In the genomic region with DNA sequence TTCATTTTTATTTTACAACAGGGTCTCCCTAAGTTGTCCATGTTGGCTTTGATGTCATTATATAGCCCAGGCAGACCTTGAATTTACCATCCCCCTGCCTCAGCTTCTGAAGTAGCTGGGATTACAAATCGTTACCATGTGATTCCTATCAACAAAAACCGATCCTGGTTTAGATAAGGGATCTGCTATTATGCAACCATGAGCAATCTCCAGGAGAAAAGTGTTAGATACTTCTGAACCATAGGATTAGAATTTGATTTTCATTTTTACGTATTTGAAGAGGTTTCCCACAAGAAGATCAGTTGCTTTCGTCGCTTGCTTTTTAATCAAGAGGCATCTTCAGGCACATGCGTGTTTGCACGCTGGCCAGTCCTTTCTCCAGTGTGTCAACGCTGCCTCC, we compare ENCODE assay signal across 35 mouse cellular contexts. TPM values are rescaled to one million over a fixed set of nuclear protein-coding genes. Genes with fewer than 3 reads are reported as not detected.
"Had no signal": no experiment of that assay in that cellular context is flagged by ENCODE, and none has a peak within 500 bp of the region (broad histone marks: within the 10 kb centered on the region; RNA-seq: fewer than 3 reads in every experiment).

No protein-coding gene starts in this region.

- H3K4me3 ChIP-seq: embryonic facial prominence, embryonic 10.5 days; embryonic facial prominence, embryonic 12.5 days; embryonic facial prominence, embryonic 13.5 days; embryonic facial prominence, embryonic 15.5 days; erythroblast, embryonic 14.5 days; forebrain, embryonic 10.5 days; forebrain, embryonic 12.5 days; forebrain, embryonic 13.5 days; forebrain, embryonic 15.5 days; gastrocnemius, adult 2 months; heart, adult 2 months had no signal

- DNase-seq: cerebellum, adult 9-10 months; cerebellum, adult 9-11 months; cerebellum, postnatal 10 days; cerebellum, postnatal 14 days; cerebellum, postnatal 25 days; cerebellum, postnatal 36 days; embryo, embryonic 11 days; forebrain, postnatal 0 days; gastrocnemius, adult 2 months; gastrocnemius, postnatal 10 days; gastrocnemius, postnatal 14 days; gastrocnemius, postnatal 25 days; gastrocnemius, postnatal 36 days; heart, adult 18-20 months; heart, adult 2 months had no signal

- H3K4me2 ChIP-seq: embryonic facial prominence, embryonic 12.5 days; embryonic facial prominence, embryonic 13.5 days; embryonic facial prominence, embryonic 15.5 days; forebrain, embryonic 12.5 days; forebrain, embryonic 13.5 days; forebrain, embryonic 15.5 days had no signal

- H3K27me3 ChIP-seq: embryonic facial prominence, embryonic 12.5 days; embryonic facial prominence, embryonic 13.5 days; embryonic facial prominence, embryonic 15.5 days; forebrain, embryonic 12.5 days; forebrain, embryonic 13.5 days; forebrain, embryonic 15.5 days had no signal

- H3K36me3 ChIP-seq: embryonic facial prominence, embryonic 10.5 days; embryonic facial prominence, embryonic 12.5 days; embryonic facial prominence, embryonic 13.5 days; embryonic facial prominence, embryonic 15.5 days; forebrain, embryonic 10.5 days; forebrain, embryonic 12.5 days; forebrain, embryonic 15.5 days had no signal

- H3K4me1 ChIP-seq: embryonic facial prominence, embryonic 10.5 days; embryonic facial prominence, embryonic 12.5 days; embryonic facial prominence, embryonic 13.5 days; embryonic facial prominence, embryonic 15.5 days had no signal

- H3K27ac ChIP-seq: embryonic facial prominence, embryonic 10.5 days; embryonic facial prominence, embryonic 12.5 days; embryonic facial prominence, embryonic 13.5 days; embryonic facial prominence, embryonic 15.5 days; forebrain, embryonic 10.5 days; forebrain, embryonic 12.5 days; forebrain, embryonic 13.5 days; forebrain, embryonic 15.5 days; gastrocnemius, adult 2 months; heart, adult 2 months had no signal

- H3K9me3 ChIP-seq: embryonic facial prominence, embryonic 12.5 days; embryonic facial prominence, embryonic 13.5 days; embryonic facial prominence, embryonic 15.5 days; forebrain, embryonic 12.5 days; forebrain, embryonic 15.5 days had no signal

- H3K9ac ChIP-seq: embryonic facial prominence, embryonic 12.5 days; embryonic facial prominence, embryonic 13.5 days; embryonic facial prominence, embryonic 15.5 days; forebrain, embryonic 12.5 days; forebrain, embryonic 13.5 days; forebrain, embryonic 15.5 days; forebrain, postnatal 0 days had no signal

- ATAC-seq: forebrain, embryonic 13.5 days; forebrain, embryonic 14.5 days; forebrain, embryonic 15.5 days; forebrain, embryonic 16.5 days; forebrain, postnatal 0 days had no signal

RNA-seq across cellular contexts. Expression of a gene that starts 44.7 kb away (rescaled TPM):
- total RNA-seq: common myeloid progenitor, adult 5-6 weeks; forebrain, postnatal 0 days; gastrocnemius, adult 18-20 months; gastrocnemius, adult 2 months; gastrocnemius, adult 8-10 months; gastrocnemius, postnatal 10 days; gastrocnemius, postnatal 14 days; gastrocnemius, postnatal 25 days; gastrocnemius, postnatal 36 days; gastrocnemius, postnatal 4 days; granulocyte monocyte progenitor cell, adult 5-6 weeks; heart, adult 18-20 months; heart, adult 2 months; heart, adult 8-10 months had no signal
- polyA plus RNA-seq: cortical plate, adult 2 months; erythroblast, embryonic 14.5 days; forebrain, embryonic 16.5 days; forebrain, postnatal 0 days; frontal cortex, adult 2 months; gonadal fat pad, adult 2 months; heart, adult 2 months had no signal
